In the genomic region with DNA sequence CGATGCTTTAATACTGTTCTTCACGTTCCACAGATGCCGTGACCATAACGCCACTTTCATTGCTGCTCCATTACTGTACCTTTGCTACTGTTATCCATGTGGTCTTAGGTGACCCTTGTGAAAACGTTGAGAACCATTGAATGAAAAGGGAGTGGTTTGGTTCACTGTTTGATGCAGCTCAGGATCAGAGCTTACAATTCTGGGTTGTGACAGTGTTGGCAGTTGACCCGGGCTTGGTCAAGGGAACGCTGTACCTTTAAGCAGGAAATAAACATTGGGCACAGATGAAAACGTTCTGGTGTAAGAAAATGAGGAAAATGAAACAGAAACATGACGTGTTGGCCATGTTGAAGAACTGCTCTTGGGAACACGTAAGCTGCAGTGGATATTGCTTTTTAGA, we compare ENCODE assay signal across 10 mouse cellular contexts.
DNase-seq lines count a peak whose midpoint lies in the region; ATAC-seq and TF ChIP-seq lines count a peak whose summit lies in the region.
"Had no signal": no experiment of that assay in that cellular context is flagged by ENCODE, and none has a peak within 500 bp of the region (broad histone marks: within the 10 kb centered on the region; RNA-seq: fewer than 3 reads in every experiment).

No protein-coding gene starts in this region.

- H3K9ac ChIP-seq in forebrain, embryonic 12.5 days: no peak overlapping the region
- H3K9ac ChIP-seq in forebrain, embryonic 11.5 days (ENCODE audit: low read length): no peak overlapping the region
- no peak overlapping the region for H3K9ac ChIP-seq in hindbrain, embryonic 14.5 days
- H3K9ac ChIP-seq in intestine, postnatal 0 days (ENCODE audit: low read depth, low read length): no peak overlapping the region
- H3K9ac ChIP-seq: liver, embryonic 12.5 days had no signal

- no peak for DNase-seq in forebrain, embryonic 11.5 days (ENCODE audit: low spot score)
- peak; percentile 19 for DNase-seq in R1 (ENCODE audit: low read depth, low spot score)
- no peak for DNase-seq in hindbrain, embryonic 14.5 days (ENCODE audit: low spot score)
- DNase-seq in frontal cortex, postnatal 10 days (ENCODE audit: low spot score in 2 of 2): no peak
- DNase-seq: lung, postnatal 4 days; right cerebral cortex, adult 18-20 months had no signal

- peak overlapping the region; percentile 78 for H3K27ac ChIP-seq in forebrain, embryonic 12.5 days
- no peak overlapping the region for H3K27ac ChIP-seq in forebrain, embryonic 11.5 days (ENCODE audit: low read depth, low read length)
- H3K27ac ChIP-seq in hindbrain, embryonic 14.5 days: peak overlapping the region; percentile 75
- H3K27ac ChIP-seq in intestine, postnatal 0 days (ENCODE audit: low read depth, low read length): no peak overlapping the region
- H3K27ac ChIP-seq: liver, embryonic 12.5 days had no signal

- no peaks in the 10 kb centered on the region for H3K36me3 ChIP-seq in forebrain, embryonic 12.5 days (replicated peaks)
- H3K36me3 ChIP-seq in forebrain, embryonic 11.5 days (ENCODE audit: control insufficient read depth, insufficient read depth, low read length): no peaks in the 10 kb centered on the region
- no peaks in the 10 kb centered on the region for H3K36me3 ChIP-seq in hindbrain, embryonic 14.5 days (replicated peaks; ENCODE audit: control insufficient read depth, insufficient read depth)
- H3K36me3 ChIP-seq in myocyte (ENCODE audit: control insufficient read depth, insufficient read depth): no peaks in the 10 kb centered on the region
- H3K36me3 ChIP-seq in intestine, postnatal 0 days (ENCODE audit: control insufficient read depth, insufficient read depth): no peaks in the 10 kb centered on the region
- H3K36me3 ChIP-seq: liver, embryonic 12.5 days had no signal

- H3ac ChIP-seq in myocyte (ENCODE audit: control insufficient read depth, insufficient read length): no peak overlapping the region

- no peak overlapping the region for H3K4me3 ChIP-seq in forebrain, embryonic 12.5 days (replicated peaks)
- no peak overlapping the region for H3K4me3 ChIP-seq in forebrain, embryonic 11.5 days (ENCODE audit: low read depth, low read length)
- H3K4me3 ChIP-seq in hindbrain, embryonic 14.5 days (replicated peaks; ENCODE audit: low read length): peak overlapping the region; percentile 2; the same call in 1 of the 2 replicates
- no peak overlapping the region for H3K4me3 ChIP-seq in myocyte
- no peak overlapping the region for H3K4me3 ChIP-seq in intestine, postnatal 0 days (ENCODE audit: low read depth, low read length)
- H3K4me3 ChIP-seq: liver, embryonic 12.5 days had no signal

- H3K9me3 ChIP-seq in forebrain, embryonic 12.5 days: no peaks in the 10 kb centered on the region
- H3K9me3 ChIP-seq in forebrain, embryonic 11.5 days (ENCODE audit: control insufficient read depth, low read length): no peaks in the 10 kb centered on the region
- no peaks in the 10 kb centered on the region for H3K9me3 ChIP-seq in hindbrain, embryonic 14.5 days (ENCODE audit: control insufficient read depth, low read length)
- H3K9me3 ChIP-seq in intestine, postnatal 0 days (ENCODE audit: control insufficient read depth): no peaks in the 10 kb centered on the region
- H3K9me3 ChIP-seq: liver, embryonic 12.5 days had no signal

- H3K4me2 ChIP-seq in forebrain, embryonic 12.5 days: peak overlapping the region; percentile 35; the same call in 1 of the 2 replicates
- H3K4me2 ChIP-seq in forebrain, embryonic 11.5 days (ENCODE audit: low read depth, low read length, severe bottlenecking): no peak overlapping the region; the same call in 1 of the 2 replicates
- H3K4me2 ChIP-seq in hindbrain, embryonic 14.5 days (replicated peaks): peak overlapping the region; percentile 45
- peak overlapping the region; percentile 8 for H3K4me2 ChIP-seq in myocyte (ENCODE audit: low read depth)
- no peak overlapping the region for H3K4me2 ChIP-seq in intestine, postnatal 0 days (replicated peaks; ENCODE audit: low read depth)
- H3K4me2 ChIP-seq: liver, embryonic 12.5 days had no signal

- no peak for TF ChIP-seq CTCF in intestine, postnatal 0 days (IDR thresholded peaks at IDR 0.05; ENCODE audit: low read depth)

- no peak for ATAC-seq in forebrain, embryonic 12.5 days (ENCODE audit: low FRiP score)
- ATAC-seq in forebrain, embryonic 11.5 days (replicated peaks; ENCODE audit: low FRiP score): no peak
- ATAC-seq in hindbrain, embryonic 14.5 days (ENCODE audit: low FRiP score): no peak
- ATAC-seq in intestine, postnatal 0 days: no peak
- ATAC-seq: liver, embryonic 12.5 days had no signal

- 66% methylated on average over 10 of the region's 10 CpGs for WGBS in forebrain, embryonic 12.5 days
- WGBS in forebrain, embryonic 11.5 days: 75% methylated on average over 10 of the region's 10 CpGs
- 59% methylated on average over 10 of the region's 10 CpGs for WGBS in hindbrain, embryonic 14.5 days
- WGBS in intestine, postnatal 0 days: 69% methylated on average over 10 of the region's 10 CpGs

- TF ChIP-seq POLR2A in myocyte (IDR thresholded peaks at IDR 0.05; ENCODE audit: insufficient read length, low read depth): no peak

- no peaks in the 10 kb centered on the region for H3K79me2 ChIP-seq in myocyte (ENCODE audit: control insufficient read depth, insufficient read depth)

- no peaks in the 10 kb centered on the region for H3K27me3 ChIP-seq in forebrain, embryonic 12.5 days
- H3K27me3 ChIP-seq in forebrain, embryonic 11.5 days (ENCODE audit: control insufficient read depth, insufficient read depth, low read length): no peaks in the 10 kb centered on the region
- H3K27me3 ChIP-seq in hindbrain, embryonic 14.5 days (ENCODE audit: control insufficient read depth, insufficient read depth, low read length): no peaks in the 10 kb centered on the region
- H3K27me3 ChIP-seq in myocyte (ENCODE audit: control insufficient read depth, insufficient read depth, insufficient read length): no peaks in the 10 kb centered on the region
- no peaks in the 10 kb centered on the region for H3K27me3 ChIP-seq in intestine, postnatal 0 days (replicated peaks; ENCODE audit: control insufficient read depth, insufficient read depth, low read length)
- H3K27me3 ChIP-seq: liver, embryonic 12.5 days had no signal

- peaks cover 35% of the 10 kb centered on the region for H3K4me1 ChIP-seq in forebrain, embryonic 12.5 days
- H3K4me1 ChIP-seq in forebrain, embryonic 11.5 days (replicated peaks; ENCODE audit: control insufficient read depth, insufficient read depth, low read length): peaks cover 3% of the 10 kb centered on the region
- H3K4me1 ChIP-seq in hindbrain, embryonic 14.5 days (replicated peaks; ENCODE audit: control insufficient read depth, insufficient read depth, low read length): peaks cover 24% of the 10 kb centered on the region
- no peaks in the 10 kb centered on the region for H3K4me1 ChIP-seq in intestine, postnatal 0 days (replicated peaks; ENCODE audit: control insufficient read depth, insufficient read depth, low read length)
- H3K4me1 ChIP-seq: liver, embryonic 12.5 days had no signal

TF ChIP-seq in myocyte, 11 proteins besides CTCF, POLR2A, EP300 and RAD21:
- TF ChIP-seq REST (IDR thresholded peaks at IDR 0.05; ENCODE audit: insufficient read depth, insufficient read length) (no peak), E2F4 (IDR thresholded peaks at IDR 0.05; ENCODE audit: insufficient read depth) (no peak), CEBPB (IDR thresholded peaks at IDR 0.05; ENCODE audit: insufficient read depth, poor library complexity, severe bottlenecking) (no peak), POLR2AphosphoS2 (IDR thresholded peaks at IDR 0.05; ENCODE audit: insufficient read length, low read depth) (no peak), USF1 (IDR thresholded peaks at IDR 0.05; ENCODE audit: low read depth) (no peak), TCF3 (IDR thresholded peaks at IDR 0.05; ENCODE audit: insufficient read length, low read depth) (no peak), MYOD1 (IDR thresholded peaks at IDR 0.05; ENCODE audit: control insufficient read depth in 1 of 3, insufficient read length in 2 of 3, low read depth in 2 of 3) (no peak), SRF (IDR thresholded peaks at IDR 0.05; ENCODE audit: control insufficient read depth, insufficient read length, low read depth) (no peak), TCF12 (IDR thresholded peaks at IDR 0.05; ENCODE audit: insufficient read depth, poor library complexity, severe bottlenecking) (no peak), MYOG (IDR thresholded peaks at IDR 0.05; ENCODE audit: control insufficient read depth in 1 of 3, insufficient read depth in 1 of 3, insufficient read length in 2 of 3, low read depth in 2 of 3) (no peak), MAX (IDR thresholded peaks at IDR 0.05; ENCODE audit: low read depth) (no peak)

Comparison
In these comparisons a context has a peak if more than half of its experiments do, and no peak if none do; other contexts are left out.
1. H3K27ac ChIP-seq: peak in forebrain, embryonic 12.5 days (single experiment) and hindbrain, embryonic 14.5 days (single experiment); none in forebrain, embryonic 11.5 days (single experiment) and intestine, postnatal 0 days (single experiment).
2. H3K4me2 ChIP-seq: peak in forebrain, embryonic 12.5 days (single experiment), hindbrain, embryonic 14.5 days (single experiment) and myocyte (single experiment); none in forebrain, embryonic 11.5 days (single experiment) and intestine, postnatal 0 days (single experiment).